Mouse (Mus musculus) frontal cortex, adult 2 months (tissue): Measurements from ENCODE around the gene Senp2. TPM values are rescaled to one million over a fixed set of nuclear protein-coding genes. Genes with fewer than 3 reads are reported as not detected.

Experiments used
- DNase-seq, 2 experiments: peaks; one replicate each; pipeline ENCODE4 v3.0.0; 2022; ENCODE audit warnings: low spot score in 1 of 2; ENCODE audit errors: extremely low spot score in 1 of 2
- polyA plus RNA-seq: library from polyadenylated mRNA; depleted of rRNA; stranded (reverse); fragments of >200 nt; gene quantifications from 2 replicates; pipeline ENCODE4 v1.2.3, GENCODE M21; 2012

Senp2 gene
- polyA plus RNA-seq, 1 experiment, result 60.1 TPM

DNA sequence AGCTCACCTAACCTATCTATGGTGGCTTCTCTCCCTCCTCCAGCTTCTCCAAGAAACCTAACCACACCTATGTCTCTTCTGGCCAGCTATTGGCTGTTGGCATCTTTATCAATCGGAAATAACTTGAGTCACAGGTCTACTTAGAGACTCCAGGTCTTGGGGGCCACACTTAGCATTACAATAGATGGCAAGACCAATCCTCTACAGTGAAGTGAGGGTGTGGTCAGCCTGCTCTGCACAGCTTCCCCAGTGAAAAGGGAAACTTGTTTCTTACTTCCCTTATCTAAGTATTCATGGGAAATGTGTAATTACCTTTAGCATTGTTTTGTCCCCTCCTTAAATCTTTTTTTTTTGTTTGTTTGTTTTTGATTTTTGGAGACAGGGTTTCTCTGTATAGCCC, 6.3 kb downstream of the Senp2 start:
- DNase-seq, result no peak

DNA sequence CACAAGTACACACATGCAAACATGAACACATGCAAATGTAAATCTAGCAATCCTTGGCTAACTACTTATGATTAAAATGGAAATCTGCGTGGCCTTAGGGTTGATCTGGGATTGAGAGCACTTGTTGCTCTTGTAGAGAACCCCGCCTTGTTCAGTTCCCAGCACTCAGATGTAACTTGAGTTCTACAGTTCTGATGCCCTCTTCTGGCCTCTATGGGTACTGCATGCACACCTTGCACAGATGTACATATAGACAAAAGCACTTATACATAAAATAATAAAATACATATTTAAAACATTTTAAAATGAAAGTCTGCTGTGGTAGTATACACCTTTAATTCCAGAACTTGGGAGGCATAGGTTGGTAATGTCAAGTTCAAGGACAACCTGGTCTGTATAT, 12.8 kb downstream of the Senp2 start:
- DNase-seq, result no peak

DNA sequence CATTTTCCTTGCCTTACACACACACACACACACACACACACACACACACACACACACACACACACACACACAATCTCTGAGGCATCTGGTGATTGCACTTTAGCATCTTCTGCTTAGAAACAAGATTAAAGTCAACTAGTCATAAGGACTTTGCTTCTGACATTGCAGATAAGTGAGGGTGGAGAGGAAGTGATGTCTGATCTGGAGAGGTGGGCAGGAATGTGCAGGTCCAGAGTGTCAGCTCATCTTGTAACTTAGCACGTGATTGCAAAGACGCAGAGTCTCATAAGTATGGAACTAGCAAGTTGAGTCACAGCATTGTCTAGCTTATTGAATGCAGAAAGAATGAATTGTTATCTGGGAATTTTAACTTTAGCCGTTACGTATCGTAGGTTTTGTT, 18.2 kb downstream of the Senp2 start:
- DNase-seq, result no peak

DNA sequence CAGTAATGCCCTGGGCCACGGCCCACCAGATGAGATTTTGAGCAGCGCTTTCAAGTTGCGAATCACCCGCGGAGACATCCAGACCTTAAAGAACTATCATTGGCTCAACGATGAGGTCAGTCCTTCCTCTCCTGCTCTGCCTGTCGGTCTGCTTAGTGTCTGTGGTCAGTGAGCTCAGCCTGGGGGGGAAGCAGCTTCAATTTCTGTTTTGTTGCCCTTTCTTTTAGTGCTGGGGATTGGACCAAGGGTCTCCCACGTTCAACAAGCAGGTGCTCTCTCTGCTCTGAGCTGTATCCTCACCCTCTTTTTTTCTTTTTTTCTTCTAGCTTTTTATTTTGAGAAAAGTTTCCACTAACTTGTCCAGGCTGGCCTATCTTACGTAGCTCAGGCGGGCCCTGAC, 29.3 kb downstream of the Senp2 start:
- DNase-seq, result no peak

DNA sequence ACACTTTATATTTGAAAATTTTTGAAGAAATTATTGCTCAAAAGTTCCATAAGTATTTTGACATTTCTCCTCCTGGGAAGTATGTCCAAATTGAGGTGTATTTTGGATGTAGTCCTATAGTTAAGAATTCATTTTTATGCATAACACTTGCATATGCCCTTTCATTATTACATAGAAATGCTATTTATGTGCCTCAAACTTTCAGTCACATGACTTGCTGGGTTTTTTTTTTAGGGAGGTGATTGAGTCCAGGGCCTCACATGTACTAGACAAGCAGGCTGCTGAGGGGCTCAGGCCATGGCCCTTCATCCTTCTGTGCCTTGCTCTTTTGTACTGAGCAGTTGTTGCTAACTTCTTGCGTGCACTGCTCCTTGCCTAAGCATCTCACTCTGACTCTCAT, 30.7 kb downstream of the Senp2 start:
- no peak for DNase-seq

DNA sequence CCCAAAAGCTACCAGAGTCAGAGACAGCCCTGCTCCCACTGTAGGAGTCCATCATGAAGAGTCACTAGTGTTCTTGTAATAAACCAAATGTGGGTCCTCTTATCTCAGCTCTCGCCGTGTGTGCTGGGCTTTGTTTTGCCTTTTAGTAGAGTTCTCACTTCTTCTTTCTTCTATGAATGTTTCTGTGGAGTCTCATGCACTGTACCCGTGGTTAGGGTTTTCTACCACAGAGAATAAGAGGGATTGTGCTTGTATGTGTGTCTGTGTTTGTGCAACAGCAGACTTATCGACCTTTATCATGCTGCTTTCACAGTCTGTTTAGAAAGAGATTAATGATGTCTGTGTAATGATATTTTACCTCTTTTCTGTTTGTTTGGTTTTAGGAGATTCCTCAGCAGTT, 34.5 kb downstream of the Senp2 start:
- no peak for DNase-seq

DNA sequence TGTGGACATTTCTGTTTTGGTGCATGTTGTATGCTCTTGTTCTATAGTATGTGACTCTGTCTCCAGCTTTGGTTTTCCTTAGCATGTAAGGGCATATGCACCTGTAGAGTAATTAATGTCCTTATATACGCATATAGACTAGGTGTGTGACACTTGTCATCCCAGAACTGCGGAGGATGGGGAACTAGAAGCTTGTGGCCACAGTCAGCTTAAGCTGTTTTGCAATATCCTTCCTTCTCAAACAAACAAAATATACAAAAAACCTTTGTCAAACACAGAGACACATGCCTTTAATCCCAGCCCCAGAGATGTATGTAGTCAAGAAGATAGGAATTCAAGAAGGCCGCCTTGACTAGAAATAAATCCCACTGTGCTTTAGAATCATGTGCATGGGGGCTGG, 36.6 kb downstream of the Senp2 start:
- DNase-seq, result no peak

DNA sequence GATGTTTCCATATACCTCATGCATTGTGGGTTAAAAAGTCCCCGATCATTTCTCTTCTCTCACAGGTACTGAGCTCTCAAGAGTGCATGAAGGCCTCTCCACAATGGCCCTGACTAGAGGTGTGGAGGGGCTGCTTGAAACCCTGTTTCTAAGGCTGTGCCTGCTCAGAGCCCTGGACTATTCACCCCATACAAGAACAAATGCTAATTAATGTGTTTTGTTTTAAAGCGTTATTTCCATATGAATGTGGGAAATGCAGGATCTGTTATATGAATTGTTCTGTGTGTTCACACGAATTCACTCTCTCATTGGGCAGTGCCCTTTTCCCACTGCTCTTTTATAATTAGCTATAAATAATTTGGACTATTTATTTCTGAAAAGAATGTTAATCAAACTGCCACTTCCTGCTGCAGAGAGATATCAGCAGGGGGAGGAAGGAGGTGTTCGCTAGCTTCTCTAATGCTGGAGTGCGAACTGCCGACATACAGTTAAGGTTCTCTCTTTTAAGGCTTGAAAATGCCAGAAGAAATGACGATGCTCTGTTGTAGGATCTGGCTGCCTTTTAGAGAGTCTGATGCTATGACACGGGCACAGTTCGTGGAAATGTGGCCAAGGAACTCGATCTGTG, 37.6 kb downstream of the Senp2 start:
- no peak for DNase-seq

DNA sequence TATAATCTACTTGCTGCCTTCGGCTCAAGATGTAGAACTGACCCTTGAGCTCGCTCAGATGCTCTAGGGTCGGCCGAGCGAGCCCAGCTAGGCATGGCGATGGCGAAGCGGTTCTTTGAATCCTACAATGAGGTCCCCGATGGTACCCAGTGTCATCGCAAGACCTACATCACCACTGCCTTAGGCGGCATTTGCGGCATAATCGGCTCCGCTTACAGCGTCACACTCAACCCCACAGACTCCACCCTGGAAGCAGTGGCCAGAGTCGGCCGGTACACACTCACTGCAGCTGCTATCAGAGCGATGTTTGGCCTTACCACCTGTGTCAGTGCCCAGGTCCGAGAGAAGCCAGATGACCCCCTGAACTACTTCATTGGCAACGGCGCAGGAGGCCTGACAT, 44.1 kb downstream of the Senp2 start:
- no peak for DNase-seq

DNA sequence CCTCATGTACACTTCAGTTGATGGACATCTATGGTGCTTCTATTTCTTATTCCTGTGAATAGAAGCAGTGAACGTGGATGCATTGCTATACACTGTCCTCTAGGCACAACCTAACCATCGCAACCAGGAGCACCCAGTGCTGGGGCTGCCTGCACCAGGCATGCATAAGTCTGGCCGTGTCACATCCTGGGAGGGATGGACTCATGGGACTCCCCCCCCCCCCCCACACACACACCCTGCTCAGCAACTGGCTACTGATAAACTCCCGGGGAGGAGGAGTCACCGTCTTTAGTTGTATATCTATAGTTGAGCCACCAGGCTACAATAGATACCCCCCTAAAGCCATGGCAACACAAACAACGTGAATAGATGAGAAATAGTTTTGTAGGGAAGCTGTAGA, 48.2 kb downstream of the Senp2 start:
- DNase-seq, result no peak

DNA sequence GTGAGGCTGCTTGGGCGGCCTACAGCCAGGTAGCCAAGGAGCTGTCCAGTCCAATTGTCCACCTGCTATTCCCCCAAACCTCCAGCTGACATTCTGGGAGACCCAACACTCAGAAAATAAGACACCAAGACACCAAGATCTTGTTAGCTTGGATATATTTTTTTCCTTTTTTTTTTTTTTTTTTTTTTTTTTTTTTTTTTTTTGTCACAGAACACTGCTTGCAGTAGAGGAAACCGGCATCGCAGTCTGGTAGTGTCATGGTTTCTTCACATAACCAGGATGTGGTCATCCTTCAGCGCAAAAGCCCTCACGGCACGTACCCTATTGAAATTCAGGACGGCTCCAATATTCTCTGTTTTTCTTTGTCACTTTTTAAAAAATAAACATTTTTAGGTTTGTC, 49.6 kb downstream of the Senp2 start:
- no peak for DNase-seq

DNA sequence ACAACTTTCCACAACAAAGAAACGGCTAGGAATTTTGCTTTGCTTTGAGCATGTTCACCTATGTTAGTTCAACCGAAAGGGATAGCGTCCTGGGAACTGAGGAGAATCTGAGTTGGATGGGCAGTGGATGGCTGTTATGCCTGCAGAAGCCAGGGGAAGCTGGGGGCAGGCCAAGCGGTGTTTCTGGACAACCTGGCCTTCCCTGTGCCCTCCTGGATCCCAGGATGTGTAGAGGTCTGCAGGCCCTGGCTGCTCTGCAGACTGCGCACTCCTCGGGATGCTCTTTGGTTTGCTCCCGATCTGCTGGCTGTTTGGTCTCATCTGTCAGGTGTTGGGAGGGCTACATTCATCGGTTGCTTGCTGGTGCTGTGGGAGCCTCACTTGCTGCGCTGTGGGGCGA, 51.1 kb downstream of the Senp2 start:
- DNase-seq, result no peak

DNA sequence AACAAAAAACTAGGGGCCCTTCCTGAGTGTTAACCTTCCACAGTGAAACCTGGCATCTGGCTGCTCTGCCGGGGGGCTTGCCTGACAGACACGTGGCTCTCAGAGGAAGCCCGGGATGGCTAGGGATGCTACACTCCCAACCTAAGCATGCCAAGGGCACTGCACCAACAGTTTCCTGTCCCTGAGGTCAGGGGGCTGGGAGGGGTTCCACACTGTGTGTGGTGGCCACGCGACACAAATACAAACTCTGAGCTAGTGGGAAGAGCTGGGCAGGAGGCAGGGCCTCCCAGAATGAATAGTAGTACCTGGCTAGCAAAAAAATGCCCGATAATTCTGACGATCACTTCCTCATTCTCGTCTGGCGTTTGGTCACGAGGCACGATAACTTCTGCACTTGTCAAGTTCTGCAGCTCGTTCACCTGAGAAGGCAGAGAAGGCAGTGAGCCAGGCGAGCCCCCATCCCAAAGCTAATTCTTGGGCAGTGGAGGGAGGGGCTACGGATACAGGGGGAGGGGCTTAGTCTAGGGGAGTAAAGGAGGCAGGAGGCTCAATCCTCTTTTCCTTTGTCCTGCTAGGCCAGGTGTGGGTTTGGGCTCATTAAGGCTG, 52.4 kb downstream of the Senp2 start:
- DNase-seq, result no peak

DNA sequence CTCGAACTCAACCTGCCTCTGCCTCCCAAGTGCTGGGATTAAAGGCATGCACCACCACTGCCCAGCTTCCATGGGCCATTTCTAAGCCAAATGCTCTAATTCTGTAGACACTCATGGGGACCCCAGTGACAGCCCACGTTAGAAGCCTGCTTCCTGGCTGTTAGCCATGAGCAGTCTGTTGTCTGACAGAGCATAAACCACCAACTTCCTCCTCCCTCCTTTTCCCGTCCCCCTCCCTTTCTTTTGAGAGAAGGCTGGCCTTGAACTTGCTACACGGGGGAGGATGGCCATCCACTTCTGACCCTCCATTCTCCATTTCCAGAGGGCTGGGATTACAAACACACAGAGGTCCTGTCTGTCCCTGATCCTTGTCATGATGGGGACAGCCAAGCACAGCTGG, 53.0 kb downstream of the Senp2 start:
- no peak for DNase-seq

DNA sequence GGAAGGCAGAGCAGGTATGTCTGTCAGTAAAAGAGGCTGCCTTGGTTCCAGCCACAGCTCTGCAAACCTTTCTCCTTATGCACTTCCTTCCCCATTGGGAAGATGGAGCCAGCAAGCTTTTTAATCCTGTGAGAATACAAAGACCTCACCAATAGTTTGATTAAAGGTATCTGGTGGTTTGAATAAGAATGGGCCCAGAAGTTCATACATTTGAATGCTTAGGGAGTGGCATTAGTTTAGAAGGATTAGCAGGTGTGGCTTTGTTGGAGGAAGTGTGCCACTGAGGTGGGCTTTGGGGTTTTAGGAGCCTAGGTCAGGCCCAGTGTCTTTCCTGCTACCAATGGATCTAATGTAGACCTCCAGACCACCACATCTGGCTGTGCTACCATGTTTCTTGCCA, 56.3 kb downstream of the Senp2 start:
- no peak for DNase-seq

DNA sequence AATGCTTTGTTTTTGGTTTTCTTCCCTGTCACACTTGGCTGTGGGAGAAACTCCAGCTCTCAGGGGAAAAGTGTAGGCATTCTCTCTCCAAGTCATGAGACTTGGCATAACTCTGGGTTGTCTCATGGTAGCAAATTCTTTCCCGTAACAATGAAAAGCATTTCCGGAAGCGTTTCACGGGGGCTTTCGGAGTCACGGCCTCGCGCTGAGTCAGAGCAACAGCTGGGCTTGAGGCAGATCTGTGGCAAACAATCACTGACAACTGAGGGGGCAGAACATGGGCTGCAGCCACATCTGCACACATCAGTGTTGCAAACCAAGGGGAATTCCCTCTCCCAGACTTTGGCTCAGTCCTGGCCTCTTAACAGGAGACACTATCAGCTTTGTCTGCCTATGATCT, 58.1 kb downstream of the Senp2 start:
- no peak for DNase-seq

DNA sequence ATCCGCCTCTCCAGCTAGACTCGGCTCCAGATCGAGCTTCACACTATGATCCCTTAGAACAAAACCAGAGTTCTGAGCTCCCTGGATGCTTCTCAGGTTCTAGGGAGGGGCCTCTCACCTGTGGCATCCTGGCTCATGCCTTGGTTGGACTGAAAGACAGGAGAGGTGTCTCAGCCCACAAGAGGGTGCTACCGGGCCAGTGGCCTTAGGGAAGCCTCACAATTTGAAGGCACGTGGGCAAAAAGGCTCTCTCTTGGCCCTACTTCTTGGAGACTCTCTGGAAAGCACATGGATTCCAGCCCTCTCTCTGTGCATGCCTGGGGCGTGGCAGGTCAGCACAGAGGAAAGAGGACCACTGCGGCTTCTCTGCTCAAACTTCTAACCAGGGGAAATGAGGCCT, 62.1 kb downstream of the Senp2 start:
- DNase-seq, result no peak

DNA sequence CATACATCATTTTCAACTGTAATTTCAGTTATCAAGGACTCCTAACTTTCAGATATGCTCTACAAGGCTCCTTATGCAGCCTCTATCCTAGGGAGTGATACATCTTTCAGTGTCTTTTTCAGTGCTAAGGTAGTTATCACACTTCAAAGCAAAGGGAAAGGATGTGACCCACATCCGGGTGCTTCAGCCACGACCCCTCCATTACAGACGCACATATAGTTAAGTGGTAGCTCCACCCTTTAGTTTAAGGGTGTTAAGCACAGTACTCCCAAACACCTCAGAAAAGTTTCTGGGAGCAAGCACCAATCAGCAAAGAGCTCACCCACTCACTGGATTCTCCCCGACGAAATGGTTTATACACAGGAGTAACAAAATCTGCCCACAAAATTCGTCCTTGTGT, 65.8 kb downstream of the Senp2 start:
- DNase-seq, result no peak

DNA sequence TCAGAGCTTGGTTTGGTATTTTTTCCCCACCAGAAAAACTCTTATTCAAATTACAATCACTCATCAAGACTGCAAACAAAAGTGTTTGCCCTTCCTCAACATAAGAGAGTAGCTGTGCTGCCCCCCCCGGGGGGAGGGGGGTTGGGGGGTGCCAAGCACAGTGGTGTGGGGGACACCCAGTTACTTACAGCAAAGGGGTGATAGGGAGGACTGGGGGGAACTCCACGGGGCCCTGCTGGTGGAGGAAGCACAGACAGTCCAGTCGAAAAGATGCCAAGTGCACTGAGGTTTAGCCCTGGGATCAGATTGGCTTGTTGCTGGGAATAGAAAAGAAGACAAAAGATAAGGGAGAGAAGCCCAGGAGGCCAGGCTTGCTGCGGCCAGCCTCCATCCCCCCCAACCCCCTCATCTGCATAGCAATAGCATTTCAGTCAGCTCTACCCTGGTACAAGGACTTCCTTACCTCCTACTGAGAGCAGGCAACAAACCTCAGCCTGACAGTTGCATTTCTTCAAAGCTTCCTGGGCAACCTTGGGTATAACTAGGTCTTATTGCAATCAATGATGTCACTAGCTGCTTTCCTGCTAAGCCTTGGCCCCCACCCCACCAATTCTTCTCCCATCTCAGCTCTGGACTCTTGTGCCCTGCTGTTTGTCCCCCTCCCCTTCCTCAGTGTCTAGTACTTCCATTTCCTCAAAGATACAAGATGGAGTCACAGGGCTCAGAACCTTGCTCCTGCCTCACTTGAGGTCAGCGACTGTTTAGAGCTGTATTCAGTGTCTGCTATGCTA, 66.7 kb downstream of the Senp2 start:
- DNase-seq, result no peak

DNA sequence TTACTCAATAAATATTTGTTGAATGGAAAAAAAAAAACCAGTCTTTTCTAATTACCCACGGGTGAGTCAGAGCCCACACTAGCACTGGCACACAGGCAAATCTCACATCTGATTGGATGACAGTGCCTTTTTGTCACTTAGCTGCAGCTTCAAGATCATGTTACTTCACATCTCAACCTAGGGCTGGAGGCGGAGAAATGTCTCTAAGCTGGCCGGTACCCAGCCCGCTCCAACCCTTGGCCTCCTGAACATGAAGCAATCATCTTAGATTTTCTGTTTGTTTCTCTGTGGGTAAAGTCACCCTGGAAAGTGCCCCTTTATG, 67.3 kb downstream of the Senp2 start:
- no peak for DNase-seq

DNA sequence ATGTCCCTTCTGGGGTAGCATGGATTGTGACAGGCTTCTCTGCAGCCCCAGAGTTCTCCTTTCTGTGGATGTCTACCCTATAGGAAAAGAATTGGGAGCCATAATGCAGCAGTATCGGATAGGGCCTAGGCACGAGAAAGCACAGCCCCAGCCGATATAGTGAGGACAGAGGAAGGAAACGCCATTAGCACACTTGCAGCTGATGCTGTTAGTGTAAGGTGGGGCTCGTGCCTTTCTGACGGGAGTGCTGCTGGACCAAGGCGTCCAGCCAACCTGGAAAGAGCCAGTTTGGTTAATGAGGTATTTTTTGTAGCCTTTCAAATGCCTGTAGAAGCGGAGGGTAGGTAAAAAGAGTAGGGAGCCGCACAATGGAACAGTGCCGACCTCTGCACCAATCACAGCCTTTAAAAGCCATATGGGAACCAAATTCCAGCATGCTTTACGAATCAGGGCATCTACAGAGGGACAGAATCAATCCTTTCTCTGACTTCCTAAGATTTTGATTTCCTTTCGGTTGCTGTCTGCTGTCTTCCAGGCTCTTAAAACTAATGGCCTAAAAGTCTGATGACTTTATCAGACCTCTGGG, 70.9 kb downstream of the Senp2 start:
- DNase-seq, result no peak

DNA sequence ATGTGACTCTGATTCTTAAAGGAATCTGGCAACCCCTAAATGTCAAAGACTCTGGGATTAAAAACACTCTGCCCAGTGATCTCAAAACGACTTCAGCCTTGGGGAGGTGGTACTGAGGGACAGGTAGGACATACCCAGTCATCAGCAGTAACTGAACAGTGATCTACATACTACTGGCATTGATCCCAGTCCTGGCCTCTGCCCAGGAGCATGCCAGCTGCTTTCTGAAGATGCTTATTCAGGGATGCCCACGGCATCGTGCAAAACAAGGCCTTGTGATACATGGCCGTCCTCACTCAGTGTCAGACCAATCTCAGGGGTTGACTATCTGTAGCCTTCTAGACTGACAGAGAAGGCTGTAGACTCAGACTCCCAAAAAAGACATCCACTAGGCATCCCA, 76.1 kb downstream of the Senp2 start:
- no peak for DNase-seq
